Mouse (Mus musculus) myocyte (in vitro differentiated cells): ENCODE results near the gene Mtf1.

Source experiments
- POLR2A ChIP-seq: IDR thresholded peaks from one replicate; pipeline ENCODE4 v1.6.1; 2011; ENCODE audit warnings: low read depth, mild to moderate bottlenecking, control low read depth, moderate library complexity; ENCODE audit not compliant: insufficient read length
- REST ChIP-seq: IDR thresholded peaks from one replicate; pipeline ENCODE4 v1.6.1; 2011; ENCODE audit warnings: mild to moderate bottlenecking, control low read depth, moderate library complexity; ENCODE audit not compliant: insufficient read depth, insufficient read length
- SRF ChIP-seq: IDR thresholded peaks from one replicate; pipeline ENCODE4 v1.6.1; 2011; ENCODE audit warnings: low read depth; ENCODE audit not compliant: control insufficient read depth, insufficient read length
- TCF12 ChIP-seq: IDR thresholded peaks from one replicate; pipeline ENCODE4 v1.6.1; 2011; ENCODE audit warnings: mild to moderate bottlenecking, control low read depth; ENCODE audit not compliant: poor library complexity, insufficient read depth, severe bottlenecking
- USF1 ChIP-seq: IDR thresholded peaks from one replicate; pipeline ENCODE4 v1.6.1; 2011; ENCODE audit warnings: low read depth, mild to moderate bottlenecking, control low read depth, moderate library complexity

DNA sequence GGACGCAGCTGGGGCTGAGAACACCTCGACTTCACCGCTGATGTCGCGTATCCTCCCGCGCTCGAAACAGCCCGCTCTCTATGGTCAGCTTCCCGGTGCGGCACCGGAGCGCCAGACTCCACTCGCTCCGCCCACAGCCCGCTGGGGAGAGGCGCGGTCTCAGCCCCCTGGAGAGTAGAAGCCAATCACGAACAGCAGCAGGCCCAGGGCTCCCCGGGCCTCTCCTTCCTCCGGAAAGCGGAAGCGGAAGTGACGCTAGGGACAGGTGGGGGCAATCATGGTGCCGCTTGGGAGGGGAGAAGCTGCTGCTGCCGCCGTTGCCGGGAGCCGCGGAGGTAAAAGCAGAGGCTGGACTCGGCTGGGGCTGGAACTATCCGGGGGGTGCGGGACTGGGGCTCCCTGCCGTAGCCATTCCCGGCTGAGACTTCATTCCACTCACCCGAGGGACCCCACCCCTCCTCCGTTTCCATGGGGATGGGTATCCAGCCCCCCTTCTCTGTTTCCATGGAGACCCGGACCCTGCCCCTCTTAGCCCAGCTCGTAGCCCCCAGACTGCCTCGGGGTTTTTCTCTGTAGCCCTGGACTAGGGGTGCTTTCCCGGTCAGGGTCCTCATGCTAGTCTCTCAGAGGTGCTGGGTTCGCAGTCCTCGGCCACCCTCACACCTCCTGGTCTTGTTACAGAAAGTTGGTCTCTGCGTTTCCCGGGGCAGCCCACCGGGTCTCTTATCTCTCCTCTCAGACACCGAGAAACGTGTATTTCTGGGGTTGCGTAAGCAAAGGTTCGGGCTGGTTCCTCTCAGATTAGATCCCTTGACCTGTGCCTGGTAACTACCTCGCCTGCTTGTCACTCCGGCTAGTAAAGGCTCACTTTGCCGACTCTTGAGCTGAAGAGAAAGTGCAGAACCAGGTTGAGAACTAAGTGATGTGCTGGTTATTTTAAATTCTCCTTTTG lies 681 bp downstream of the Mtf1 start:
- TF ChIP-seq POLR2A (peak; percentile 89), USF1 (no peak), REST (no peak), SRF (no peak), TCF12 (no peak)
